In the genomic region with DNA sequence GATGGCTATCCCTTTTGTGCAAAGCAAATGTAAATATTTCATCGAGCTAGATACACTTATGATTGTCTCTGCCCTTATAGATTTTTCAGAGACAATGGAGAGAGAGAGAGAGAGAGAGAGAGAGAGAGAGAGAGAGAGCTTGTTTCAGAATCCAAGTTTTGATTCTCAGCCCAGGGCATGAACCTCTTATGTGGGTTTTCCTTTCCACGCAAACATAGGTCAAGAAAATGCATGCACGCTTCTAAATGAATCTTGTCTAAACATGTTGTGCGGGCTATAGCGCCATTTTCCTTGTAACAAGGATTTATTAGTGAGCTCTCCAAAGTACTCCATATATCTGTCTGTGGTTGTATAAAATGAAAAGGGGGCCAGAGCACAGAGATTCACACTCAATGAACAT, we compare ENCODE assay signal across 24 mouse cellular contexts. TPM values are rescaled to one million over a fixed set of nuclear protein-coding genes. Genes with fewer than 3 reads are reported as not detected.
DNase-seq lines count a peak whose midpoint lies in the region; ATAC-seq and TF ChIP-seq lines count a peak whose summit lies in the region.
"Had no signal": no experiment of that assay in that cellular context is flagged by ENCODE, and none has a peak within 500 bp of the region (broad histone marks: within the 10 kb centered on the region; RNA-seq: fewer than 3 reads in every experiment).

No protein-coding gene starts in this region.

- H3K27ac ChIP-seq in forebrain, embryonic 12.5 days, result no peak overlapping the region
- H3K27ac ChIP-seq in forebrain, postnatal 0 days (ENCODE audit: low read depth, low read length), result no peak overlapping the region
- H3K27ac ChIP-seq in midbrain, embryonic 12.5 days (replicated peaks), result no peak overlapping the region
- no peak overlapping the region for H3K27ac ChIP-seq in midbrain, embryonic 16.5 days (ENCODE audit: low read length)
- H3K27ac ChIP-seq in hindbrain, embryonic 15.5 days (replicated peaks), result no peak overlapping the region
- H3K27ac ChIP-seq in neural tube, embryonic 15.5 days (replicated peaks), result no peak overlapping the region
- no peak overlapping the region for H3K27ac ChIP-seq in kidney, adult 2 months (ENCODE audit: insufficient read depth, low read depth, low read length)
- H3K27ac ChIP-seq: heart, embryonic 15.5 days; intestine, embryonic 15.5 days; limb, embryonic 12.5 days; macrophage; stomach, postnatal 0 days had no signal

- H3K4me1 ChIP-seq in forebrain, embryonic 12.5 days, result peaks cover 25% of the 10 kb centered on the region
- no peaks in the 10 kb centered on the region for H3K4me1 ChIP-seq in forebrain, postnatal 0 days (ENCODE audit: insufficient read depth)
- peaks cover 23% of the 10 kb centered on the region for H3K4me1 ChIP-seq in midbrain, embryonic 12.5 days
- peaks cover 12% of the 10 kb centered on the region; the same call in 1 of the 2 replicates for H3K4me1 ChIP-seq in midbrain, embryonic 16.5 days (ENCODE audit: control insufficient read depth, insufficient read depth, low read length)
- peaks cover 15% of the 10 kb centered on the region for H3K4me1 ChIP-seq in hindbrain, embryonic 15.5 days (replicated peaks)
- peaks cover 12% of the 10 kb centered on the region for H3K4me1 ChIP-seq in neural tube, embryonic 15.5 days
- H3K4me1 ChIP-seq in kidney, adult 2 months (ENCODE audit: control insufficient read depth, insufficient read depth, low read length), result no peaks in the 10 kb centered on the region

- 14% methylated on average over 5 of the region's 5 CpGs for WGBS in forebrain, embryonic 12.5 days
- WGBS in forebrain, postnatal 0 days, result 22% methylated on average over 5 of the region's 5 CpGs
- 15% methylated on average over 5 of the region's 5 CpGs for WGBS in midbrain, embryonic 12.5 days
- WGBS in midbrain, embryonic 16.5 days, result 16% methylated on average over 5 of the region's 5 CpGs
- WGBS in hindbrain, embryonic 15.5 days, result 15% methylated on average over 5 of the region's 5 CpGs
- WGBS in neural tube, embryonic 15.5 days, result 15% methylated on average over 5 of the region's 5 CpGs
- 26% methylated on average over 5 of the region's 5 CpGs for WGBS in kidney, adult 2 months

- H3K9ac ChIP-seq in forebrain, embryonic 12.5 days, result 0 out of 2 replicates have a peak overlapping the region, but pooled peaks have one; percentile 21
- H3K9ac ChIP-seq in forebrain, postnatal 0 days, result no peak overlapping the region
- H3K9ac ChIP-seq in midbrain, embryonic 12.5 days (replicated peaks), result no peak overlapping the region; the same call in 1 of the 2 replicates
- H3K9ac ChIP-seq in midbrain, embryonic 16.5 days (ENCODE audit: low read depth, low read length), result no peak overlapping the region
- H3K9ac ChIP-seq in hindbrain, embryonic 15.5 days, result no peak overlapping the region
- H3K9ac ChIP-seq in neural tube, embryonic 15.5 days (replicated peaks), result no peak overlapping the region
- H3K9ac ChIP-seq: heart, embryonic 15.5 days; intestine, embryonic 15.5 days; limb, embryonic 12.5 days; liver, postnatal 0 days had no signal

- no peak for TF ChIP-seq CTCF in forebrain, postnatal 0 days (IDR thresholded peaks at IDR 0.05; ENCODE audit: low read depth)
- no peak for TF ChIP-seq CTCF in kidney, adult 2 months (conservative IDR thresholded peaks at IDR 0.05; ENCODE audit: insufficient read depth, insufficient read length, low read depth, low read length)

- H3K9me3 ChIP-seq in forebrain, embryonic 12.5 days, result no peaks in the 10 kb centered on the region
- no peaks in the 10 kb centered on the region for H3K9me3 ChIP-seq in forebrain, postnatal 0 days (ENCODE audit: low read length)
- H3K9me3 ChIP-seq in midbrain, embryonic 12.5 days, result no peaks in the 10 kb centered on the region
- H3K9me3 ChIP-seq in midbrain, embryonic 16.5 days (replicated peaks; ENCODE audit: control insufficient read depth, low read length, poor library complexity, severe bottlenecking), result no peaks in the 10 kb centered on the region
- no peaks in the 10 kb centered on the region for H3K9me3 ChIP-seq in hindbrain, embryonic 15.5 days
- no peaks in the 10 kb centered on the region for H3K9me3 ChIP-seq in neural tube, embryonic 15.5 days (replicated peaks)
- H3K9me3 ChIP-seq: heart, embryonic 15.5 days; intestine, embryonic 15.5 days; limb, embryonic 12.5 days had no signal

- 0 out of 2 replicates have a peak overlapping the region, but pooled peaks have one; percentile 47 for H3K4me2 ChIP-seq in forebrain, embryonic 12.5 days
- H3K4me2 ChIP-seq in forebrain, postnatal 0 days (ENCODE audit: low read depth), result no peak overlapping the region
- H3K4me2 ChIP-seq in midbrain, embryonic 12.5 days (replicated peaks), result no peak overlapping the region; the same call in 1 of the 2 replicates
- H3K4me2 ChIP-seq in midbrain, embryonic 16.5 days (ENCODE audit: low read length), result no peak overlapping the region
- H3K4me2 ChIP-seq in hindbrain, embryonic 15.5 days, result no peak overlapping the region
- H3K4me2 ChIP-seq in neural tube, embryonic 15.5 days, result no peak overlapping the region

- peaks cover 97% of the 10 kb centered on the region for H3K27me3 ChIP-seq in forebrain, embryonic 12.5 days
- H3K27me3 ChIP-seq in forebrain, postnatal 0 days (ENCODE audit: insufficient read depth, low read length), result peaks cover 96% of the 10 kb centered on the region
- H3K27me3 ChIP-seq in midbrain, embryonic 12.5 days, result peaks cover 97% of the 10 kb centered on the region
- peaks cover 76% of the 10 kb centered on the region for H3K27me3 ChIP-seq in midbrain, embryonic 16.5 days (ENCODE audit: control insufficient read depth, insufficient read depth, low read depth, low read length)
- H3K27me3 ChIP-seq in hindbrain, embryonic 15.5 days, result peaks cover 92% of the 10 kb centered on the region
- peaks cover 92% of the 10 kb centered on the region for H3K27me3 ChIP-seq in neural tube, embryonic 15.5 days (replicated peaks)
- H3K27me3 ChIP-seq in kidney, adult 2 months (replicated peaks; ENCODE audit: control insufficient read depth, insufficient read depth, low read length), result peaks cover 3% of the 10 kb centered on the region

- DNase-seq in forebrain, postnatal 0 days, result no peak
- DNase-seq in kidney, adult 2 months, result no peak
- DNase-seq: adrenal gland, postnatal 25 days; cerebellum, adult 8-10 months; cerebellum, postnatal 36 days; gastrocnemius, postnatal 36 days; heart, postnatal 36 days; kidney, postnatal 36 days; liver, postnatal 0 days had no signal

- no peak for ATAC-seq in forebrain, embryonic 12.5 days (ENCODE audit: low FRiP score)
- no peak for ATAC-seq in forebrain, postnatal 0 days
- ATAC-seq in midbrain, embryonic 12.5 days (ENCODE audit: low FRiP score, low read depth), result no peak
- ATAC-seq in midbrain, embryonic 16.5 days, result no peak
- ATAC-seq in hindbrain, embryonic 15.5 days (ENCODE audit: low FRiP score, low read depth), result no peak
- ATAC-seq in neural tube, embryonic 15.5 days (ENCODE audit: low FRiP score), result no peak
- no peak for ATAC-seq in megakaryocyte-erythroid progenitor cell, adult 5-6 weeks (replicated peaks; ENCODE audit: low FRiP score, low TSS enrichment, poor library complexity, severe bottlenecking)
- ATAC-seq: liver, postnatal 0 days; lung, postnatal 0 days had no signal

- no peaks in the 10 kb centered on the region for H3K36me3 ChIP-seq in forebrain, embryonic 12.5 days (replicated peaks)
- no peaks in the 10 kb centered on the region for H3K36me3 ChIP-seq in forebrain, postnatal 0 days (ENCODE audit: insufficient read depth)
- no peaks in the 10 kb centered on the region for H3K36me3 ChIP-seq in midbrain, embryonic 12.5 days
- no peaks in the 10 kb centered on the region for H3K36me3 ChIP-seq in midbrain, embryonic 16.5 days (ENCODE audit: control insufficient read depth, insufficient read depth, low read length)
- H3K36me3 ChIP-seq in hindbrain, embryonic 15.5 days, result no peaks in the 10 kb centered on the region
- no peaks in the 10 kb centered on the region for H3K36me3 ChIP-seq in neural tube, embryonic 15.5 days
- H3K36me3 ChIP-seq in kidney, adult 2 months (ENCODE audit: control insufficient read depth, insufficient read depth, low read length), result no peaks in the 10 kb centered on the region
- H3K36me3 ChIP-seq: heart, embryonic 15.5 days; intestine, embryonic 15.5 days; limb, embryonic 12.5 days had no signal

- no peak for TF ChIP-seq POLR2A in kidney, adult 2 months (IDR thresholded peaks at IDR 0.05; ENCODE audit: low read depth, low read length)

- H3K4me3 ChIP-seq in forebrain, embryonic 12.5 days (replicated peaks), result peak overlapping the region; percentile 41
- no peak overlapping the region for H3K4me3 ChIP-seq in forebrain, postnatal 0 days (ENCODE audit: low read depth, low read length)
- peak overlapping the region; percentile 42 for H3K4me3 ChIP-seq in midbrain, embryonic 12.5 days
- H3K4me3 ChIP-seq in midbrain, embryonic 16.5 days (ENCODE audit: low read depth, low read length), result no peak overlapping the region; the same call in 1 of the 2 replicates
- peak overlapping the region; percentile 27 for H3K4me3 ChIP-seq in hindbrain, embryonic 15.5 days
- peak overlapping the region; percentile 24; the same call in 1 of the 2 replicates for H3K4me3 ChIP-seq in neural tube, embryonic 15.5 days (replicated peaks)
- no peak overlapping the region for H3K4me3 ChIP-seq in kidney, adult 2 months (ENCODE audit: insufficient read depth, low read depth, low read length)

RNA-seq across cellular contexts. Expression of gene Olig3, which starts 1.5 kb away (rescaled TPM):
- polyA plus RNA-seq in forebrain, embryonic 12.5 days (2016; fragmentation: Nextera tagmentation; extraction: Ambion mirVana), result 34.1 and 34.3 TPM in 2 replicates
- total RNA-seq in forebrain, postnatal 0 days (2014; rRNA removed), result 0.08 TPM in 1 of 2 replicates, not detected in the other
- polyA plus RNA-seq in forebrain, postnatal 0 days (2015; fragmentation: Nextera tagmentation; extraction: Ambion mirVana), result 0.06 and 0.65 TPM in 2 replicates
- 11.1 and 65.4 TPM in 2 replicates for polyA plus RNA-seq in midbrain, embryonic 12.5 days (2016; fragmentation: Nextera tagmentation; extraction: Ambion mirVana)
- polyA plus RNA-seq in midbrain, embryonic 16.5 days (2015; fragmentation: Nextera tagmentation; extraction: Ambion mirVana), result 1.3 and 3.5 TPM in 2 replicates
- polyA plus RNA-seq in hindbrain, embryonic 15.5 days (2015; fragmentation: Nextera tagmentation; extraction: Ambion mirVana), result 11.3 and 11.6 TPM in 2 replicates
- 14.9 and 17.3 TPM in 2 replicates for polyA plus RNA-seq in neural tube, embryonic 15.5 days (2015; fragmentation: Nextera tagmentation; extraction: Ambion mirVana)
- polyA plus RNA-seq in kidney, adult 2 months (2012; rRNA removed), result not detected in 2 replicates
- not detected in 2 replicates for total RNA-seq in megakaryocyte-erythroid progenitor cell, adult 5-6 weeks (2014; fragmentation: Nextera tagmentation)
- total RNA-seq in megakaryocyte-erythroid progenitor cell, adult 5-6 weeks (2017), result not detected in 2 replicates
- total RNA-seq: adrenal gland, postnatal 25 days; gastrocnemius, postnatal 36 days; heart, postnatal 36 days; left cerebral cortex, postnatal 14 days had no signal
- polyA plus RNA-seq: heart, embryonic 15.5 days; intestine, embryonic 15.5 days; kidney, embryonic 14.5 days; limb, embryonic 12.5 days; liver, embryonic 11.5 days; liver, postnatal 0 days; lung, postnatal 0 days; macrophage; stomach, postnatal 0 days had no signal

Comparison
In these comparisons a context has a peak if more than half of its experiments do, and no peak if none do; other contexts are left out.
1. H3K4me3 ChIP-seq: peak in forebrain, embryonic 12.5 days (single experiment), midbrain, embryonic 12.5 days (single experiment), hindbrain, embryonic 15.5 days (single experiment) and neural tube, embryonic 15.5 days (single experiment); none in forebrain, postnatal 0 days (single experiment), midbrain, embryonic 16.5 days (single experiment) and kidney, adult 2 months (single experiment).